Mouse (Mus musculus) myocyte (in vitro differentiated cells): ENCODE results near the gene Misp. TPM values are rescaled to one million over a fixed set of nuclear protein-coding genes. Genes with fewer than 3 reads are reported as not detected.

Source experiments
- H3K27me3 ChIP-seq: one replicate; pipeline ENCODE4 v1.6.1; 2011; ENCODE audit not compliant: control insufficient read depth, insufficient read depth, insufficient read length
- H3K36me3 ChIP-seq: one replicate; pipeline ENCODE4 v1.6.1; 2011; ENCODE audit not compliant: control insufficient read depth, insufficient read depth
- H3K4me2 ChIP-seq: one replicate; pipeline ENCODE4 v1.6.1; 2011; ENCODE audit warnings: low read depth, control low read depth
- H3K4me3 ChIP-seq: one replicate; pipeline ENCODE4 v1.5.1; 2011; ENCODE audit warnings: mild to moderate bottlenecking, control low read depth, moderate library complexity
- H3K79me2 ChIP-seq: one replicate; pipeline ENCODE4 v1.6.1; 2011; ENCODE audit not compliant: control insufficient read depth, insufficient read depth
- H3ac ChIP-seq: one replicate; pipeline ENCODE4 v1.6.1; 2011; ENCODE audit not compliant: control insufficient read depth, insufficient read length
- CEBPB ChIP-seq: IDR thresholded peaks from 2 replicates; pipeline ENCODE4 v1.6.1; 2011; ENCODE audit warnings: mild to moderate bottlenecking, moderate library complexity; ENCODE audit not compliant: poor library complexity, insufficient read depth, severe bottlenecking
- E2F4 ChIP-seq: IDR thresholded peaks from one replicate; pipeline ENCODE4 v1.6.1; 2011; ENCODE audit warnings: mild to moderate bottlenecking, control low read depth, moderate library complexity; ENCODE audit not compliant: insufficient read depth
- MAX ChIP-seq: IDR thresholded peaks from one replicate; pipeline ENCODE4 v1.6.1; 2011; ENCODE audit warnings: low read depth, mild to moderate bottlenecking, control low read depth
- MYOD1 ChIP-seq, 3 experiments: IDR thresholded peaks; one replicate each; pipeline ENCODE4 v1.6.1; 2011; ENCODE audit warnings: control low read depth in 2 of 3, low read depth in 2 of 3, mild to moderate bottlenecking in 2 of 3, moderate library complexity in 1 of 3; ENCODE audit not compliant: insufficient read length in 2 of 3, control insufficient read depth in 1 of 3
- MYOG ChIP-seq, 3 experiments: IDR thresholded peaks; one replicate each; pipeline ENCODE4 v1.6.1; 2011; ENCODE audit warnings: control low read depth in 2 of 3, low read depth in 2 of 3, mild to moderate bottlenecking in 2 of 3; ENCODE audit not compliant: insufficient read length in 2 of 3, control insufficient read depth in 1 of 3, insufficient read depth in 1 of 3
- POLR2A ChIP-seq: IDR thresholded peaks from one replicate; pipeline ENCODE4 v1.6.1; 2011; ENCODE audit warnings: low read depth, mild to moderate bottlenecking, control low read depth, moderate library complexity; ENCODE audit not compliant: insufficient read length
- POLR2AphosphoS2 ChIP-seq: IDR thresholded peaks from one replicate; pipeline ENCODE4 v1.6.1; 2011; ENCODE audit warnings: low read depth, control low read depth; ENCODE audit not compliant: insufficient read length
- REST ChIP-seq: IDR thresholded peaks from one replicate; pipeline ENCODE4 v1.6.1; 2011; ENCODE audit warnings: mild to moderate bottlenecking, control low read depth, moderate library complexity; ENCODE audit not compliant: insufficient read depth, insufficient read length
- SRF ChIP-seq: IDR thresholded peaks from one replicate; pipeline ENCODE4 v1.6.1; 2011; ENCODE audit warnings: low read depth; ENCODE audit not compliant: control insufficient read depth, insufficient read length
- TCF12 ChIP-seq: IDR thresholded peaks from one replicate; pipeline ENCODE4 v1.6.1; 2011; ENCODE audit warnings: mild to moderate bottlenecking, control low read depth; ENCODE audit not compliant: poor library complexity, insufficient read depth, severe bottlenecking
- TCF3 ChIP-seq: IDR thresholded peaks from one replicate; pipeline ENCODE4 v1.6.1; 2011; ENCODE audit warnings: low read depth, control low read depth; ENCODE audit not compliant: insufficient read length
- USF1 ChIP-seq: IDR thresholded peaks from one replicate; pipeline ENCODE4 v1.6.1; 2011; ENCODE audit warnings: low read depth, mild to moderate bottlenecking, control low read depth, moderate library complexity
- polyA plus RNA-seq: library from polyadenylated mRNA; unstranded; fragments of >200 nt; fragmentation: generic; extraction: Trizol; gene quantifications from one replicate; pipeline ENCODE4 v1.2.1, GENCODE M21; 2012; ENCODE audit warnings: missing spikeins

Gene Misp
- polyA plus RNA-seq, 1 experiment, result 0.06 TPM

DNA sequence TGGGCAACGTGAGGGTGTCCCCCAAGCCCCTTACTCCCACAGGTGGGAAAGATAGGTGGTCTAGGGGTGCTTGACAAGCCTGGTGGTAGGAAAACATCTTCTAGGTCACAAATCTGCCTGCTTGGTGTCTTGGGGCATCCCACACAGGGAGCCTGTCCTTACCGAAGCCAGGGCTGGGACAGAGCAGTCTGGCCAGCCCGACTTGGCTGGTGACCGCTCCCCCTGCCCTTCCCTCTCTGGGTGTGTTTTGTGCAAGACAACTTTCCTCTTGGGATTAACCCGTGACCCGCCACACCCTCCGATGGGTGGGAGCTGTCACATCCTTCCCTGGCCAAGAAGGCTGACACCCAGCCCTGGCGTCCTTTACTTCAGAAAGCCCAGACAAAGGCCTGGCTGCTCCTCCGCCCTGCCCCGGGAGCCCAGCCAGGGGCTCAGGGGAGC, 26.3 kb upstream of the Misp start:
- no peak overlapping the region for H3ac ChIP-seq
- peak overlapping the region; percentile 99 for H3K4me2 ChIP-seq
- no peaks in the 10 kb centered on the region for H3K36me3 ChIP-seq
- peaks cover 20% of the 10 kb centered on the region for H3K79me2 ChIP-seq
- TF ChIP-seq POLR2AphosphoS2, result peak; percentile 79
- TF ChIP-seq CEBPB, result no peak
- TF ChIP-seq MYOG (IDR thresholded peaks at IDR 0.05; ENCODE audit: control insufficient read depth in 1 of 3, insufficient read depth in 1 of 3, insufficient read length in 2 of 3, low read depth in 2 of 3), result no peak
- peak; percentile 75 for TF ChIP-seq POLR2A
- peak overlapping the region; percentile 50 for H3K4me3 ChIP-seq
- H3K27me3 ChIP-seq, result no peaks in the 10 kb centered on the region

- H3K4me2 ChIP-seq, result no peak overlapping the region
- TF ChIP-seq CEBPB (no peak), TCF12 (no peak), POLR2AphosphoS2 (no peak), E2F4 (no peak), TCF3 (no peak), MAX (no peak), REST (no peak), MYOG (IDR thresholded peaks at IDR 0.05; ENCODE audit: control insufficient read depth in 1 of 3, insufficient read depth in 1 of 3, insufficient read length in 2 of 3, low read depth in 2 of 3) (no peak), MYOD1 (IDR thresholded peaks at IDR 0.05; ENCODE audit: control insufficient read depth in 1 of 3, insufficient read length in 2 of 3, low read depth in 2 of 3) (no peak), POLR2A (no peak), SRF (no peak), USF1 (no peak)
- H3ac ChIP-seq, result no peak overlapping the region
- no peak overlapping the region for H3K4me3 ChIP-seq
- H3K27me3 ChIP-seq, result no peaks in the 10 kb centered on the region
- H3K79me2 ChIP-seq, result peaks cover 21% of the 10 kb centered on the region
- no peaks in the 10 kb centered on the region for H3K36me3 ChIP-seq
These were observed 24.9 kb upstream of the Misp start for GRCm38 (mm10) chr10:79795905-79796304.

- H3K4me2 ChIP-seq, result no peak overlapping the region
- no peak overlapping the region for H3ac ChIP-seq
- no peak overlapping the region for H3K4me3 ChIP-seq
- no peaks in the 10 kb centered on the region for H3K27me3 ChIP-seq
- H3K36me3 ChIP-seq, result no peaks in the 10 kb centered on the region
- peaks cover 21% of the 10 kb centered on the region for H3K79me2 ChIP-seq
- TF ChIP-seq SRF (no peak), MYOD1 (IDR thresholded peaks at IDR 0.05; ENCODE audit: control insufficient read depth in 1 of 3, insufficient read length in 2 of 3, low read depth in 2 of 3) (peak in 1 of 3 experiments; percentile 18)
These were observed 23.5 kb upstream of the Misp start for GRCm38 (mm10) chr10:79797326-79797725.

GRCm38 (mm10) chr10:79798289-79798928, 22.4 kb upstream of the Misp start:
- Histone ChIP-seq H3K79me2 (peaks cover 21% of the 10 kb centered on the region), H3K27me3 (no peaks in the 10 kb centered on the region), H3K36me3 (no peaks in the 10 kb centered on the region), H3K4me2 (no peak overlapping the region), H3K4me3 (no peak overlapping the region), H3ac (no peak overlapping the region)
- TF ChIP-seq POLR2A (no peak), CEBPB (no peak), REST (no peak), MYOG (IDR thresholded peaks at IDR 0.05; ENCODE audit: control insufficient read depth in 1 of 3, insufficient read depth in 1 of 3, insufficient read length in 2 of 3, low read depth in 2 of 3) (no peak), SRF (no peak)

DNA sequence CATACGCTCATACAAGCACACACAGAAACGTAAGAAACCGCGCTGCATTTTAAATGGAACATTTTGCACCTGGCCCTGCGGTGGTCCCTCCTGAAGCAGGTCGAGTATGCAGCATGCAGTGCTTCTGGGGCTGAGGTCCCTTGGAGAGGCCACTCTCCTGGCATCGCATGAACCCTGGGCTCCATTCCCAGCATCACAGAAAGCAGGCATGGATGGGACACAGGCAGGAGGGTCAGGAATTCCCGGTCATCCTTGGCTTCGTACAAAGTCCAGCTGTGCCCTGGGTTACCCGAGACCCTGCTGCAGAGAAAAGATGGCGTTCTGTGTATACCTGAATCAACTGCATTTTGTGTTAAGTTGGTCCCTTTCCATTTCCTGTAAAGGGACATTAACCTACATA, 20.3 kb upstream of the Misp start:
- H3ac ChIP-seq, result no peak overlapping the region
- no peak for TF ChIP-seq POLR2AphosphoS2
- no peak for TF ChIP-seq REST
- no peak for TF ChIP-seq USF1
- TF ChIP-seq E2F4, result no peak
- no peak for TF ChIP-seq POLR2A
- TF ChIP-seq CEBPB, result no peak
- no peak for TF ChIP-seq TCF12
- TF ChIP-seq MYOG (IDR thresholded peaks at IDR 0.05; ENCODE audit: control insufficient read depth in 1 of 3, insufficient read depth in 1 of 3, insufficient read length in 2 of 3, low read depth in 2 of 3), result no peak
- TF ChIP-seq SRF, result no peak
- no peak for TF ChIP-seq MYOD1 (IDR thresholded peaks at IDR 0.05; ENCODE audit: control insufficient read depth in 1 of 3, insufficient read length in 2 of 3, low read depth in 2 of 3)
- no peak for TF ChIP-seq TCF3
- no peak for TF ChIP-seq MAX
- peaks cover 21% of the 10 kb centered on the region for H3K79me2 ChIP-seq
- H3K4me3 ChIP-seq, result no peak overlapping the region
- H3K27me3 ChIP-seq, result no peaks in the 10 kb centered on the region
- H3K4me2 ChIP-seq, result no peak overlapping the region
- no peaks in the 10 kb centered on the region for H3K36me3 ChIP-seq
